Mouse (Mus musculus) induced T-regulatory cell, adult 2 months (primary cell): ENCODE results near the gene Saysd1.
A peak's percentile ranks its signal among the peaks of the same experiment; 100 is the strongest.

Experiments
- DNase-seq: peaks from one replicate; pipeline ENCODE4 v3.0.0-alpha.2; 2012; ENCODE audit warnings: low read depth

Gene Saysd1

GRCm38 (mm10) chr14:20162686-20163085, 24.4 kb upstream of the Saysd1 start:
- no peak for DNase-seq

- DNase-seq = no peak
Measured at GRCm38 (mm10) chr14:20158727-20159681, 20.7 kb upstream of the Saysd1 start.

GRCm38 (mm10) chr14:20157595-20157994, 19.3 kb upstream of the Saysd1 start:
- no peak for DNase-seq

- no peak for DNase-seq
Measured at GRCm38 (mm10) chr14:20155718-20156117, 17.4 kb upstream of the Saysd1 start.

GRCm38 (mm10) chr14:20154937-20155336, 16.6 kb upstream of the Saysd1 start:
- DNase-seq = no peak

GRCm38 (mm10) chr14:20154245-20154644, 15.9 kb upstream of the Saysd1 start:
- DNase-seq = no peak

- no peak for DNase-seq
Measured at GRCm38 (mm10) chr14:20149127-20150080, 11.1 kb upstream of the Saysd1 start.

- no peak for DNase-seq
Measured at GRCm38 (mm10) chr14:20148514-20148913, 10.2 kb upstream of the Saysd1 start.

GRCm38 (mm10) chr14:20147854-20148253, 9.5 kb upstream of the Saysd1 start:
- no peak for DNase-seq

GRCm38 (mm10) chr14:20144093-20144492, 5.8 kb upstream of the Saysd1 start:
- no peak for DNase-seq

- DNase-seq = no peak
Measured at GRCm38 (mm10) chr14:20134965-20135671, 3.2 kb downstream of the Saysd1 start.

- no peak for DNase-seq
Measured at GRCm38 (mm10) chr14:20128162-20128561, 10.2 kb downstream of the Saysd1 start.

- no peak for DNase-seq
Measured at GRCm38 (mm10) chr14:20127406-20128087, 10.8 kb downstream of the Saysd1 start.

- DNase-seq = no peak
Measured at GRCm38 (mm10) chr14:20120868-20121267, 17.5 kb downstream of the Saysd1 start.

GRCm38 (mm10) chr14:20120012-20120411, 18.3 kb downstream of the Saysd1 start:
- DNase-seq = no peak

- no peak for DNase-seq
Measured at GRCm38 (mm10) chr14:20116149-20116605, 22.2 kb downstream of the Saysd1 start.

- peak; percentile 31 for DNase-seq
Measured at GRCm38 (mm10) chr14:20114951-20115350, 23.4 kb downstream of the Saysd1 start.

- peak; percentile 87 for DNase-seq
Measured at GRCm38 (mm10) chr14:20113964-20114363, 24.4 kb downstream of the Saysd1 start.

GRCm38 (mm10) chr14:20113189-20113961, 25.0 kb downstream of the Saysd1 start:
- DNase-seq = peak; percentile 15

GRCm38 (mm10) chr14:20112218-20112617, 26.1 kb downstream of the Saysd1 start:
- peak; percentile 67 for DNase-seq
